Mouse (Mus musculus) cortical plate, adult 2 months (tissue): ENCODE results near the gene Irgc1. TPM values are rescaled to one million over a fixed set of nuclear protein-coding genes. Genes with fewer than 3 reads are reported as not detected.
"Not testable (repeated sequence)": the region's sequence is repeated elsewhere in the genome, so short reads cannot be mapped to it uniquely, and the experiment has no call there.

Experiments
- H3K27ac ChIP-seq: fragments of 200-500 bp; 2 replicates; pipeline ENCODE4 v1.5.1; 2012; ENCODE audit warnings: low read length, control low read depth, inconsistent platforms; ENCODE audit not compliant: insufficient read depth
- H3K4me1 ChIP-seq: fragments of 200-500 bp; 2 replicates; pipeline ENCODE4 v1.6.1; 2011; ENCODE audit warnings: low read length; ENCODE audit not compliant: control insufficient read depth, insufficient read depth
- H3K4me3 ChIP-seq: fragments of 200-500 bp; 2 replicates; pipeline ENCODE4 v1.5.1; 2011; ENCODE audit warnings: mild to moderate bottlenecking, low read length, control low read depth; ENCODE audit not compliant: insufficient read depth
- CTCF ChIP-seq: fragments of 200-500 bp; IDR thresholded peaks from 2 replicates; pipeline ENCODE4 v1.5.1; 2011; ENCODE audit warnings: mild to moderate bottlenecking, control low read depth, low read length; ENCODE audit not compliant: insufficient read depth; ENCODE audit errors: extremely low read depth
- POLR2A ChIP-seq: fragments of 200-500 bp; IDR thresholded peaks from 2 replicates; pipeline ENCODE4 v1.6.1; 2011; ENCODE audit warnings: mild to moderate bottlenecking, low read length, control low read depth; ENCODE audit not compliant: insufficient read depth; ENCODE audit errors: extremely low read depth
- polyA plus RNA-seq: library from polyadenylated mRNA; depleted of rRNA; stranded (reverse); fragments of >200 nt; gene quantifications from 2 replicates; pipeline ENCODE4 v1.2.3, GENCODE M21; 2012

Gene Irgc1
- polyA plus RNA-seq, 1 experiment, result 1.4 TPM

DNA sequence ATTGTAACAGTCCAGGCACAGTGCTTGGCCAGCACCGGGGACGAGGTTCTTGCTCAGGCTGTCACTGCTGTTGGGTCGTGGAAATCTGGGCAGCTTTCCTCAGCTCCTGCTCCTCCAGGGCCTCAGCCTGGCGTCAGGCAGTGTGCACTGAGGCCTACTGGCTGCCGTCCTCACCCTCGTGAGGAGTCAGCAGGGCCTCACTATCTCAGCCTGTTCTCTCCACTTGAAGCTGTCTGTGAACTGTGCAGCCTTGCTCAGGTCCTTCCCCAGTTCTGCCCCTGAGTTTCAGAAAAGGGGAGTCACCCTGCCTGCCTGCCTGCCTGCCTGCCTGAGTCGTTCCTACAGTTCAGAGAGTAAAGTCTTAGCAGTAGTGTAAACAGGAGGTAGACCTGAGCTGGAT lies 36.8 kb downstream of the Irgc1 start:
- Histone ChIP-seq H3K4me1 (peaks cover 2% of the 10 kb centered on the region; the same call in 1 of the 2 replicates), H3K27ac (no peak overlapping the region), H3K4me3 (no peak overlapping the region)
- no peak for TF ChIP-seq CTCF
- TF ChIP-seq POLR2A, result no peak

DNA sequence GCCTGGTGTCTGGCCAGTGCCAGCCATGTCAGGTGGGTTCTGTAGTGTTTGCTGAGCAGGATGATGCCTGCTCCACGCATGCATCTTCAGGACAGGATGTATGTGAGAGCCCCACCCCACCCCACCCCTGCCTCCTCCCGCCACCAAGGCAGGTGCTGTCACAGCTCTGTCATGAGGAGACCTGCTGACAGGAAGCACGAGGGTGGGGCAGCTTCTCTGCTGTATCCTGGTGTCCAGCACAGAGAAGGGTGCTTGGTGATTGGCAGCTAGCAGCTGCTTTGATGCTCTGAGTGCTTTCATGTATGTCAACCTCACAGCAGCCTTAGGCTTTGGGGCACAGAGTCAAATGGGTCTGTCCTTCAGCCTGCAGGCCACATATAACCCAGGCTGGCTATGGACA lies 38.5 kb downstream of the Irgc1 start:
- TF ChIP-seq POLR2A (no peak), CTCF (no peak)
- Histone ChIP-seq H3K27ac (no peak overlapping the region), H3K4me3 (no peak overlapping the region), H3K4me1 (no peaks in the 10 kb centered on the region)

DNA sequence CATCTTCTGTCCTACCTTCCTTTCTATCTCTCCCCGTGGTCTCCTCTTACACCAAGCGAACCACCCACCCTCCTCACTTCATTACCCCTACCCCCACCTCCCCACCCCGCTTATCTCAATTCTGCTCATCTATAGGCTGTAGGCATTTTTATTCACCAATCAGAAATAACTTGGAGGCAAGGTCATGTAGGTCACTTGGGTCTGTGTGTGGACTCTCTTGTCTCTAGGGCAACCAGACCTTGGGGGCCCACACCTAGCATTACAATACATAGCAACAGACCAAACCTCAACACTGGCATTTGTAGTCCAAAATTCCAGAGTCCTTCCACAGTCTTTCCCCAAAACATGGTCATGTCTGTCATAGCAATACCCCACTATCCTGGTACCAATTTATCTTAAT lies 41.3 kb downstream of the Irgc1 start:
- TF ChIP-seq POLR2A (no peak), CTCF (no peak)
- Histone ChIP-seq H3K27ac (no peak overlapping the region), H3K4me1 (no peaks in the 10 kb centered on the region), H3K4me3 (no peak overlapping the region)

DNA sequence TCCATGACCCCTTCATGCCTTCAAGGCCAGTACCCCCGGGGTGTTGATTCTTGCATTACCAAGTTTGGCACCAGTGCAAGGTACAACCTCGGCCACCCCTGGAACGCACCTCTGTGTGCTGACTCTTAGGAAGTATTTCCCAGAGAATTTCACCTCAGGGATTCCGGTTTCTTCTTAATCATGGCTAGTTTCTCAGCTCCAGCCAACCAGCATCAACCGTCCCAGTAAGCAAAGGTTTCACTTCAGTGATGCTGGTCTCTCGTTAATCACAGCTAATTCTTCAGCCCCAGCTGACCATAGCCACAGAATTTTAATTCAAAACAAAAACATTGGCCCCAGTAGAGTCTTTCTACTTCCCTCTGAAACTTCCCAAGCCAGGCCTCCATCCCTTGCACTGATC lies 42.0 kb downstream of the Irgc1 start:
- no peak for TF ChIP-seq CTCF
- TF ChIP-seq POLR2A, result no peak

DNA sequence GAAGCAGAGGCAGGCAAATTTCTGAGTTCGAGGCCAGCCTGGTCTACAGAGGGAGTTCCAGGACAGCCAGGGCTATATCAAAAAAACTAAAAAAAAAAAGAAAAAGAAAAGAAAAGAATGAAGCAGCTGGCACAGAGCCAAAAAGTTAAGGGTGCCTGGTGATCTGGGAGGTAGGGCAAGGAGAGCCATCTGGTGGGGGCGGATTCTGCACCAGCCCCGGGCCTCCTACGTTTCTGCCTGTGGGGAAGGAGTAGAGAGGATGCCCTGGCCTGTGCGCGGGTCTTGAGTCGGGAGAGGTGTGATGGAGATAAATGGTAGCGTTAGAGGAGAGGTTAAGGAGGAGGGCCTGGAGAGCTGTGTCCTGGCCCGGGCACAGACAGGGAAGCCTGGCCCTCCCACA lies 43.9 kb downstream of the Irgc1 start:
- no peaks in the 10 kb centered on the region for H3K4me1 ChIP-seq
- TF ChIP-seq CTCF (no peak), POLR2A (no peak)
- no peak overlapping the region for H3K4me3 ChIP-seq
- H3K27ac ChIP-seq, result no peak overlapping the region

More for the DNA sequence above, 42.0 kb downstream of the Irgc1 start:
- no peak overlapping the region for H3K27ac ChIP-seq
- H3K4me3 ChIP-seq, result no peak overlapping the region
- no peaks in the 10 kb centered on the region for H3K4me1 ChIP-seq

DNA sequence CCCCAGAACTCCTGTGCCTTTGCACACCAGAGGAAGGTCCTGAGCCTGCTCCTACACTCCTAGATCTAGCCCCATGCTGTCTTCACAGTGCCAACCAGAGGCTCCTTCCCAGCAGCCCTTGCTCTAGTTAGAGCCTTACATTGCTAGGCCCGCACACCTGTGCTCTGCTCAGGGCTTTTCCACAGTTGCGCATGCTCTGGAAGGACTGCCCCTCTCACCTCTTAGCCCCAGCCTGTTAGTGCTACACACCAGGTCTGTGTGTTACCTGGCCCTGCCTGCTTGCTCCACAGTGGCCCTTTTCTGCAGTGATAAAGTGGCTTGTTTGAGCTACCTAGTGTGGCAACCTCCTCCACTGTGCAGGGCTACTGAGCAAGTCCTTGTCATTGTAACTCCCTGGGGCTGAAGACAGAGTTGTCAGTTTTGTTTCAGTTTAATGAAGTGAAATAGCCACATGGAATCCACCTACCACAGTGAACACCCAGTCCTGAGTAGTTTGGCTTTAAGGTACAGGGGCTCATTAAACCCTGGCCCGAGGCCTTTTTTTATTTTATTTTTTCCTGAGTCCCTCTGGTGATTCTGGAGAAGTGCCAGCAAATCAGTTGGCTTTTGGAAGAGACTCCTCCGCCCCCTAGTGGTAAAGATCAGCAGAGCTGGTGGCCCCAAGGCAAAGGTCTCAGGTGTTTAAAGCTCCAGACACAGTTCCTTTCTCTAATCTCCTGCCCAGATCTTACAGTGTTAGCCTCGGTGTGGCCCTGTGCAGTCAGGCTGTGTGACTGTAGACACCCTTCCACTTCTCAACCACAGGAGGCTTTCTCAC lies 45.4 kb downstream of the Irgc1 start:
- no peak overlapping the region for H3K27ac ChIP-seq
- no peaks in the 10 kb centered on the region for H3K4me1 ChIP-seq
- TF ChIP-seq CTCF, result peak; percentile 59
- TF ChIP-seq POLR2A, result no peak
- no peak overlapping the region for H3K4me3 ChIP-seq

DNA sequence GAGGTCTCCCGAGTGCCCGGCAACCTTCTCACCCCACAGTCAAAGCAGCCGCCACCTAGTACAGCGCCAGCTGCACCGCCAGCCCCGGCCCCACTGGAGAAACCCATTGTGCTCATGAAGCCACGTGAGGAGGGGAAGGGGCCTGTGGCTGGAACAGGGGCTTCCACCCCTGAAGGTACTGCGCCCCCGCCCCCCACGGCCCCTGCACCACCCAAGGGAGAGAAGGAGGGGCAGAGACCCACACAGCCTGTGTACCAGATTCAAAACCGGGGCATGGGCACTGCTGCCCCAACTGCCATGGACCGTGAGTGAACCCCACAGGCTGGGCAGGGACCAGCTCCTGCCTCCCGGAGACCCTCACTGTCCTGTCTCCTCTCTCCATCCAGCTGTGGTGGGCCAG lies 46.4 kb downstream of the Irgc1 start:
- Histone ChIP-seq H3K4me3 (no peak overlapping the region), H3K4me1 (no peaks in the 10 kb centered on the region), H3K27ac (no peak overlapping the region)
- TF ChIP-seq POLR2A, result no peak
- TF ChIP-seq CTCF, result no peak

DNA sequence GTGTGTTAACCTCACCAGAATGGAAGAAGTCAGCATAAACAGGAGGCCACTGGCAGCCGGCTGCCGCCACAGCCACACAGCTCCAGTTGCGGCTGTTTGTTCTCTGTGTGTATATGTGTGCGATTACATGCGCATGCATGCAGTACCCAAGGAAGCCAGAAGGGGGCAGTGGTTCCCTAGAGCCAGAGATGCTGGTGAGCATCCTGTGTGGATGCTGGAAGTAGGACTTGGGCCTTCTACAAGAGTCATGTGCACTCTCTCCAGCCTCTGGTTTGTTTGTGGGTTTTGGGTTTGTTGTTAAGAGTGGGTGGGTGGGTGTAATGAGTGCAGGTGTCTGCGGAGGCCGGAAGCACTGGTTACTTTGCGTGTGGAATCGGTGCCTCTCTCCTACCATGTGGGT lies 49.2 kb downstream of the Irgc1 start:
- TF ChIP-seq CTCF, result no peak
- TF ChIP-seq POLR2A, result no peak
- Histone ChIP-seq H3K27ac (no peak overlapping the region), H3K4me1 (no peaks in the 10 kb centered on the region), H3K4me3 (no peak overlapping the region)

DNA sequence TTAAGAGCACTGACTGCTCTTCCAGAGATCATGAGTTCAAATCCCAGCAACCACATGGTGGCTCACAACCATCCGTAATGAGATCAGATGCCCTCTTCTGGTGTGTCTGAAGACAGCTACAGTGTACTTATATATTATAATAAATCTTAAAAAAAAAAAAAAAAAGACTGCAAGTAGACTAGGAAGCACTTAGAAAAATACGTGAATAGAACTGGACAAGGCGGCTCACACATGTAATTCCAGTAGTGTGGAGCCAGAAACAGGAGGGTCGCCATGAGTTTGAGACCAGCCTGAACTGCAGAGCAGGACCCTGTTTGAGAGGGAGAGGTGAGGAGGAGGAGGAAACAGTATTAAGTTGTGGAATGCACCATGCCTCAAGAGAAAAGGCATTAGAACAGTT lies 51.6 kb downstream of the Irgc1 start:
- not testable (repeated sequence) for H3K4me3 ChIP-seq

DNA sequence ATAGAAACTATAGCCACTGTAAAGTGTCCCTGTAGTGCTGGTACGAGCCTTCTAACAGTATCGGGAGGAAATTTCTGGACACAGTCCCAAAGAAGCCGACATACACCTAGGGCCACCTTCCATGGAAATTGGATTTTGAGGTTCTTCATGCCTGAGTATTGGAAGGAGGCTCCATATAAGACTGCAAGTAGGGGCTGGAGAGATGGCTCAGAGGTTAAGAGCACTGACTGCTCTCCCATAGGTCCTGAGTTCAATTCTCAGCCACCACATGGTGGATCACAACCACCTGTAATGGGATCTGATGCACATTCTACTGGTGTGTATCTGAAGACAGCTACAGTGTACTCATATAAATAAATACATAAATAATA lies 52.0 kb downstream of the Irgc1 start:
- no peaks in the 10 kb centered on the region for H3K4me1 ChIP-seq

More for the DNA sequence above, 51.6 kb downstream of the Irgc1 start:
- H3K4me1 ChIP-seq, H3K27ac ChIP-seq: not testable (repeated sequence)

More for the DNA sequence above, 52.0 kb downstream of the Irgc1 start:
- no peak for TF ChIP-seq POLR2A
- TF ChIP-seq CTCF, result no peak
- Histone ChIP-seq H3K27ac (no peak overlapping the region), H3K4me3 (peak overlapping the region; percentile 58)
